Mouse (Mus musculus): ENCODE measurements around the gene Mapk12. TPM values are rescaled to one million over a fixed set of nuclear protein-coding genes. Genes with fewer than 3 reads are reported as not detected.
A peak's percentile ranks its signal among the peaks of the same experiment; 100 is the strongest.

Gene Mapk12
- polyA plus RNA-seq, 1 experiment from 2014 or later, result 18.4 TPM

DNA sequence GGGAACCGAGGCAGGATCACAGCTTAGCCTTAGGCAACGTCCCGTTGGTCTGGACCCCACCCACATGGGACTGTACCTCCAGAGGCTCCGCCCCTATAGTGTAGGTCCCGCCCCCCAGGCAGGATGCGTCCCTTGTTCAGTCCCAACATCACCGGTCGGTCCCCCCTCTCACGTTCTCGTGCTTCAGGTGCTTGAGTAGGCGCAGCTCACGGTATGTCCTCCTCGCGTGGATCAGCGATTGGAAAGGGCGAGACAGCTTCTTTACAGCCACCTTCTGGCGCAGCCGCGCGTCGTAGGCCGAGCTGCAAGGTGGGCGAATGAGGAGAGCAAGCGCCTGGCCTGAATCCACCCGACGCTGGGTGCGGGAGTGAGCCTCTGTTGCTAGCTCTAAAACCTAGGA is 6.0 kb upstream of the Mapk12 start:
- H3K4me1 ChIP-seq (ENCODE audit: control insufficient read depth, insufficient read depth, low read length), result peaks cover 12% of the 10 kb centered on the region
- peak overlapping the region; percentile 53 for H3K4me2 ChIP-seq (ENCODE audit: low read depth, low read length)
- H3K9ac ChIP-seq (ENCODE audit: low read length), result no peak overlapping the region
- peak overlapping the region; percentile 35 for H3K4me3 ChIP-seq (ENCODE audit: low read length)
- no peak for ATAC-seq (replicated peaks; ENCODE audit: extremely low read depth, insufficient read depth, low FRiP score)
- H3K36me3 ChIP-seq (ENCODE audit: control insufficient read depth, insufficient read depth), result no peaks in the 10 kb centered on the region
- H3K27ac ChIP-seq (ENCODE audit: low read length), result no peak overlapping the region
- peaks cover 58% of the 10 kb centered on the region for H3K27me3 ChIP-seq (ENCODE audit: control insufficient read depth, insufficient read depth, low read length)
- H3K9me3 ChIP-seq (replicated peaks; ENCODE audit: control insufficient read depth, low read length), result no peaks in the 10 kb centered on the region
- under 1% methylated on average over 27 of the region's 27 CpGs for WGBS

DNA sequence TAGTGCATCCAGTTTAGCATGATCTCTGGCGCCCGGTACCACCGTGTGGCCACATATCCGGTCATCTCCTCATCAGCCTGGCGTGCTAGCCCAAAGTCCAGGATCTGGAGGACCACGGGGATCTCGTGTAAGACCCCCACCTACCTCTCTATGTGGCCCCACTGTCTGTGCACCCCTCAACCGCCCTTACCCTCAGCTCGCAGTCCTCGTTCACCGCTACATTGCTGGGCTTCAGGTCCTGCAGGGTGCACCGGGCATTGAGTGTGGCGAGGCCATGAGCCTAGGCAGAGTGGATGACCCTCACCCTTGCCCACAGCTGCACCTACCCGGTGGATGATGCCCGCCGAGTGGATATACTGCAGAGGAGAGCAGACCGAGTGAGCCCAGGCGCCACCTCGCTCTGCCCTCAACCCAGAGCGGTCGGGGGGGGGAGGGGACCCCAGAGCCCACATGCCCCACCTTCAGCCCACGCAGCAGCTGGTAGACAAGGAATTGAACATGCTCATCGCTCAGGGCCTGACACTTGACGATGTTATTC is 5.4 kb upstream of the Mapk12 start:
- no peak overlapping the region; the same call in 1 of the 2 replicates for H3K4me2 ChIP-seq (ENCODE audit: low read depth, low read length)
- H3K27ac ChIP-seq (ENCODE audit: low read length), result no peak overlapping the region
- WGBS, result 69% methylated on average over 24 of the region's 24 CpGs
- no peaks in the 10 kb centered on the region for H3K9me3 ChIP-seq (replicated peaks; ENCODE audit: control insufficient read depth, low read length)
- no peak for ATAC-seq (replicated peaks; ENCODE audit: extremely low read depth, insufficient read depth, low FRiP score)
- no peak overlapping the region for H3K9ac ChIP-seq (ENCODE audit: low read length)
- H3K4me1 ChIP-seq (ENCODE audit: control insufficient read depth, insufficient read depth, low read length), result peaks cover 17% of the 10 kb centered on the region
- peaks cover 64% of the 10 kb centered on the region for H3K27me3 ChIP-seq (ENCODE audit: control insufficient read depth, insufficient read depth, low read length)
- H3K4me3 ChIP-seq (ENCODE audit: low read length), result no peak overlapping the region
- H3K36me3 ChIP-seq (ENCODE audit: control insufficient read depth, insufficient read depth), result no peaks in the 10 kb centered on the region

DNA sequence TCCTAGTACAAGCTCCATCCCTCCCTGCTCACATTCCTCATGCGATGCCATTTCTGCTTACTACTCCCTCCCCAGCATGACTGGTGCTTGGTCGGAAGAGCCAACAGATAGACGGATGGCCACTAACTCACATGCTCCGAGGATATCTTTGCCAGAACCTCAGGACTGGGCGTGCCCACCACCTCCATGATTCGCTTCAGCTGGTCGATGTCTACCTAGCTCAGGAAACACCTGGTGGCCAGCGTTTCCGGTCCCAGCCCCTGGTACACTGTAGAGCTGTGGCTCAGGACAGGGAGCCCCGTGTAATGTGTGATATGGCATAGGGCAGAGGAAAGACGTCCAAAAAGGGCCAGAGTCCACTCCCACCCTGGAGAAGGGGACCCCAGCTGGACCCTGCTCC is 4.5 kb upstream of the Mapk12 start:
- no peak overlapping the region for H3K27ac ChIP-seq (ENCODE audit: low read length)
- H3K27me3 ChIP-seq (ENCODE audit: control insufficient read depth, insufficient read depth, low read length), result peaks cover 62% of the 10 kb centered on the region
- ATAC-seq (replicated peaks; ENCODE audit: extremely low read depth, insufficient read depth, low FRiP score), result no peak
- no peaks in the 10 kb centered on the region for H3K36me3 ChIP-seq (ENCODE audit: control insufficient read depth, insufficient read depth)
- H3K4me2 ChIP-seq (ENCODE audit: low read depth, low read length), result no peak overlapping the region
- H3K4me1 ChIP-seq (ENCODE audit: control insufficient read depth, insufficient read depth, low read length), result peaks cover 18% of the 10 kb centered on the region
- 79% methylated on average over 11 of the region's 11 CpGs for WGBS
- H3K9me3 ChIP-seq (replicated peaks; ENCODE audit: control insufficient read depth, low read length), result no peaks in the 10 kb centered on the region
- H3K4me3 ChIP-seq (ENCODE audit: low read length), result no peak overlapping the region
- no peak overlapping the region for H3K9ac ChIP-seq (ENCODE audit: low read length)

DNA sequence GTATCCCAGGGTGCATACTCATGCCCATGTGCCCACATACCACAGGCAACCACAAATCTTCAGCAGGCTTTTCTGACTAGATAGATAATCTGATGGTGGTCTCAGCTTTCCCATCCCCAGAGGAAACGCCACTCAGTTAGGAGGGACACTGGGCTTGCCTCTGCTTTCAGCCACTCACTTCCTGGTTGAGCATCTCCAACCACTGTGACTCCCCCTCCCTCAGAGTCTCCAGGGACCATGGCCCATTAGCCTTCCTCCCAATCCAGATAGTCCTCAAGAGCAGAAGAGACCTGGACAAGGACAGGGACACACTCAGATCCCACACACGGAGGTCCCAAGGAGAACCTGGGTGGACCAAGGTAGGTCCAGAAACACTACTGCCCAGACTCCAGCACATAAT is 2.6 kb upstream of the Mapk12 start:
- H3K9ac ChIP-seq (ENCODE audit: low read length), result no peak overlapping the region
- H3K27me3 ChIP-seq (ENCODE audit: control insufficient read depth, insufficient read depth, low read length), result peaks cover 62% of the 10 kb centered on the region
- no peak for ATAC-seq (replicated peaks; ENCODE audit: extremely low read depth, insufficient read depth, low FRiP score)
- H3K4me3 ChIP-seq (ENCODE audit: low read length), result no peak overlapping the region
- H3K9me3 ChIP-seq (replicated peaks; ENCODE audit: control insufficient read depth, low read length), result no peaks in the 10 kb centered on the region
- H3K4me2 ChIP-seq (ENCODE audit: low read depth, low read length), result no peak overlapping the region
- H3K27ac ChIP-seq (ENCODE audit: low read length), result no peak overlapping the region
- 55% methylated on average over 2 of the region's 2 CpGs for WGBS
- H3K36me3 ChIP-seq (ENCODE audit: control insufficient read depth, insufficient read depth), result no peaks in the 10 kb centered on the region
- H3K4me1 ChIP-seq (ENCODE audit: control insufficient read depth, insufficient read depth, low read length), result peaks cover 17% of the 10 kb centered on the region

DNA sequence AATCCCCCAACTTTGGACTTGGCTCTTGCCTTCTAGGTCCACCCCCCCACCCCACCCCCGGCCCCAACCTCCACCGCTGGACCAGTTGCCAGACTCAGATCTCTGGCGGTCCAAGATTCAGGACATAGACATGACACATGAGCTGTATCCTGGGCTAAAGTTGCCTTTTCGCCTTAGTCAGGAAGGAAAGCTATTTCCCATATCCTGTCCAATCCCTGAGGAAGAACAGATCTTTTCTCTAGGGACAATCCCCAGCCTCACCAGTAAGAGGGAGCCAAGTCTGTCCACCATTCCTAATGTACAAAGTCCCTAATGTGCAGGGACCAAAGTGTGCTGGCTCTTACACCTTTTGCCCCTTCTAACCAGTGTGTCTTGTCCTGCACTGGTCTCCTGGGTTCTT is 1.4 kb upstream of the Mapk12 start:
- Histone ChIP-seq H3K4me3 (ENCODE audit: low read length) (no peak overlapping the region), H3K27me3 (ENCODE audit: control insufficient read depth, insufficient read depth, low read length) (peaks cover 51% of the 10 kb centered on the region), H3K9ac (ENCODE audit: low read length) (no peak overlapping the region), H3K36me3 (ENCODE audit: control insufficient read depth, insufficient read depth) (no peaks in the 10 kb centered on the region), H3K27ac (ENCODE audit: low read length) (no peak overlapping the region), H3K4me1 (ENCODE audit: control insufficient read depth, insufficient read depth, low read length) (peaks cover 25% of the 10 kb centered on the region), H3K4me2 (ENCODE audit: low read depth, low read length) (no peak overlapping the region), H3K9me3 (replicated peaks; ENCODE audit: control insufficient read depth, low read length) (no peaks in the 10 kb centered on the region)
- ATAC-seq (replicated peaks; ENCODE audit: extremely low read depth, insufficient read depth, low FRiP score), result no peak
- WGBS, result 56% methylated on average over 4 of the region's 4 CpGs

DNA sequence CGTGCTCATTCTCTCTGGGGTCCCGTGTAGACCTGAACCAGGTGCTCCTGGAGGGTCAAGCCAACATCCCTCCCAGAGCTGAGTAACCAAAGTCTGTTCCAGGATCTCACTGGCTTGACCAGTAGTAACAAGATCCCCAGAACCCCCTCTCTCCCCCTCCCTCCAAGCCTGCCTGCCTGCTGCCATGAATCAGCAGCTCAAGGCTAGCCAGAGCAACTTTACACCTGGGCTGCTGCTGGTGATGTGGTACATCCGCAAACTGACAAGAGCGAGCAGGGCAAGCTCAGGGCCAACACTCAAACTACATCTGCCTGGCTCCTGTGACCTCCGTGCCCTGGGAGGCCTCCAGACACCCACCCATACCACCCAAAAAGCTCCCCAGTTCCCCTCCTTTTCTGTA is 940 bp upstream of the Mapk12 start:
- Histone ChIP-seq H3K4me3 (ENCODE audit: low read length) (no peak overlapping the region), H3K27ac (ENCODE audit: low read length) (no peak overlapping the region)
- no peak for ATAC-seq (replicated peaks; ENCODE audit: extremely low read depth, insufficient read depth, low FRiP score)

DNA sequence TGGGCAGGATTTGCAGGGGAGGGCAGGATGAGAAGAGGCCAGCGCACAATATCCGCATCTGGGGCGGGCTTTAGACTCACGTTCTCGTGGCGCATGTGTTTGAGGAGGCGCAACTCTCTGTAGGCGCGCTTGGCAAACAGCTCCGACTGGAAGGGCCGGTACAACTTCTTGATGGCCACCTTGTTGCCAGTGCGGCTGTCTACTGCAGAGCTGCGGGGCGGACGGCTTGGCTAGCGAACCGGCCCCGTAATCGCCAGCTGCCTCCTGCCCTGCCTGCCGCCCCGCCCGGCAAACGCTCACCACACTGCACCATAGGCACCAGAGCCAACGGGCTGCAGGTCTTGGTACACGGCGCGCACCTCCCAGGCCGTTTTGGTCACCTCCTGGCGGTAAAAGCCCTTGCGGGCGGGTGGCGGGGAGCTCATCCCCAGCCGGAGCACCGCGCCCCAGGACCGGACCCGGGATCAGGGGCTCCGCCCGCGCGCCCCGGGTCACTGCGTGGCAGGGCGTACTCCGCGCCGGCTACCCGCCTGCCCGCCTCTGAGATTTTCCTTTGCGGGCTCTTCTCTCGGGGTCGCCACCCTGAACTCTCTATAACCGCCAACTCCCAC is 350 bp downstream of the Mapk12 start:
- Histone ChIP-seq H3K9me3 (replicated peaks; ENCODE audit: control insufficient read depth, low read length) (no peaks in the 10 kb centered on the region), H3K27ac (ENCODE audit: low read length) (no peak overlapping the region)

More for the DNA sequence above, 940 bp upstream of the Mapk12 start:
- H3K9me3 ChIP-seq (replicated peaks; ENCODE audit: control insufficient read depth, low read length), result no peaks in the 10 kb centered on the region
- H3K36me3 ChIP-seq (ENCODE audit: control insufficient read depth, insufficient read depth), result no peaks in the 10 kb centered on the region
- no peak overlapping the region for H3K4me2 ChIP-seq (ENCODE audit: low read depth, low read length)
- WGBS, result 27% methylated on average over 5 of the region's 5 CpGs
- peaks cover 20% of the 10 kb centered on the region for H3K4me1 ChIP-seq (ENCODE audit: control insufficient read depth, insufficient read depth, low read length)
- H3K27me3 ChIP-seq (ENCODE audit: control insufficient read depth, insufficient read depth, low read length), result peaks cover 48% of the 10 kb centered on the region
- H3K9ac ChIP-seq (ENCODE audit: low read length), result no peak overlapping the region

DNA sequence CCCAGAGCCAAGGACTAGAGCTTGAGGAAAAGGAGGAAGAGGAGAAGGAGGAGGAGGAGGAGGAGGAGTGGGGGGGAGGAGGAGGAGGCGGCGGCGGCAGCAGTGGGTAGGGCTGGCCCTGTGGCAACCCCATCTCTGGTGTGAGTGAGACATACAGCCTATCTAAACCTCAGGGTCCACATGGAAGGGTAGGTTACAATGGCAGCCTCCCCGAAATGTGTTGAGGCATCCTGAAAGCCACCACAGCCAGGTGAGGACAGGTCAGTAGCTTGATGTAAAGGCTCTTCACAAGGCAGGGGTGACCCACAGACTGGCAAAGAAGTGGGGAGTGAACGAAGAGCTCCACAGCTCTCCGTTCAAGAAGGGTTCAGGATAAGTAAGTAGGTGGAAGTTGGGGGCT is 2.0 kb downstream of the Mapk12 start:
- H3K9me3 ChIP-seq (replicated peaks; ENCODE audit: control insufficient read depth, low read length), result no peaks in the 10 kb centered on the region
- peaks cover 18% of the 10 kb centered on the region for H3K4me1 ChIP-seq (ENCODE audit: control insufficient read depth, insufficient read depth, low read length)
- ATAC-seq (replicated peaks; ENCODE audit: extremely low read depth, insufficient read depth, low FRiP score), result no peak
- H3K27ac ChIP-seq (ENCODE audit: low read length), result no peak overlapping the region
- H3K9ac ChIP-seq (ENCODE audit: low read length), result no peak overlapping the region
- H3K4me2 ChIP-seq (ENCODE audit: low read depth, low read length), result no peak overlapping the region
- peaks cover 24% of the 10 kb centered on the region for H3K27me3 ChIP-seq (ENCODE audit: control insufficient read depth, insufficient read depth, low read length)
- no peak overlapping the region for H3K4me3 ChIP-seq (ENCODE audit: low read length)
- 92% methylated on average over 6 of the region's 6 CpGs for WGBS
- H3K36me3 ChIP-seq (ENCODE audit: control insufficient read depth, insufficient read depth), result no peaks in the 10 kb centered on the region

More for the DNA sequence above, 350 bp downstream of the Mapk12 start:
- Histone ChIP-seq H3K9ac (ENCODE audit: low read length) (peak overlapping the region; percentile 76), H3K27me3 (ENCODE audit: control insufficient read depth, insufficient read depth, low read length) (peaks cover 35% of the 10 kb centered on the region), H3K4me3 (ENCODE audit: low read length) (peak overlapping the region; percentile 67), H3K4me1 (ENCODE audit: control insufficient read depth, insufficient read depth, low read length) (peaks cover 18% of the 10 kb centered on the region), H3K4me2 (ENCODE audit: low read depth, low read length) (peak overlapping the region; percentile 97), H3K36me3 (ENCODE audit: control insufficient read depth, insufficient read depth) (no peaks in the 10 kb centered on the region)
- WGBS, result under 1% methylated on average over 53 of the region's 53 CpGs
- 0 out of 2 replicates have a peak, but pooled peaks have one; percentile 42 for ATAC-seq (replicated peaks; ENCODE audit: extremely low read depth, insufficient read depth, low FRiP score)

DNA sequence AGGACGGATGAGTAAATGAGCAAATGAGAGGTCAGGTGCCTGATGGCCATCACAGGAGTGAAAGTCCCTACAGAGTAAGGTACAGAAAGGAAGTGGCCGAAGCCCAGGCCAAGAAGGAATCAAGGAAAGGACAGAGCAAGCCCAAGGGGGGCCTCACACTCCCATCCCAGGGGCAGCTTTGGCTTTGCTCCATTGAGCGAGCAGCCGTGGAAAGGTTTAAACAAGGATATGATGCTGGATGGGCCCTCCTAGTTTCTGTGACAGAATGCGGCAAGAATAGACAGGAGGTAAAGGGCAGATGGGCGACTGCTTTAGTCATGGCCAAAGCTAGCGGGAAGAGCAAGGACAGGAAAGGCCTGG is 2.5 kb downstream of the Mapk12 start:
- Histone ChIP-seq H3K4me3 (ENCODE audit: low read length) (no peak overlapping the region), H3K27ac (ENCODE audit: low read length) (no peak overlapping the region), H3K9ac (ENCODE audit: low read length) (no peak overlapping the region), H3K27me3 (ENCODE audit: control insufficient read depth, insufficient read depth, low read length) (peaks cover 24% of the 10 kb centered on the region), H3K4me1 (ENCODE audit: control insufficient read depth, insufficient read depth, low read length) (peaks cover 18% of the 10 kb centered on the region), H3K9me3 (replicated peaks; ENCODE audit: control insufficient read depth, low read length) (no peaks in the 10 kb centered on the region), H3K4me2 (ENCODE audit: low read depth, low read length) (no peak overlapping the region), H3K36me3 (ENCODE audit: control insufficient read depth, insufficient read depth) (no peaks in the 10 kb centered on the region)
- WGBS, result 76% methylated on average over 7 of the region's 7 CpGs
- ATAC-seq (replicated peaks; ENCODE audit: extremely low read depth, insufficient read depth, low FRiP score), result no peak

All from heart, embryonic 16.5 days (tissue).